Mouse (Mus musculus) frontal cortex, postnatal 36 days (tissue): Measurements from ENCODE around the gene D430041D05Rik.

Experiments used
- DNase-seq, 2 experiments: peaks; one replicate each; pipeline ENCODE4 v3.0.0; 2022; ENCODE audit warnings: low spot score in 2 of 2

Gene D430041D05Rik

DNA sequence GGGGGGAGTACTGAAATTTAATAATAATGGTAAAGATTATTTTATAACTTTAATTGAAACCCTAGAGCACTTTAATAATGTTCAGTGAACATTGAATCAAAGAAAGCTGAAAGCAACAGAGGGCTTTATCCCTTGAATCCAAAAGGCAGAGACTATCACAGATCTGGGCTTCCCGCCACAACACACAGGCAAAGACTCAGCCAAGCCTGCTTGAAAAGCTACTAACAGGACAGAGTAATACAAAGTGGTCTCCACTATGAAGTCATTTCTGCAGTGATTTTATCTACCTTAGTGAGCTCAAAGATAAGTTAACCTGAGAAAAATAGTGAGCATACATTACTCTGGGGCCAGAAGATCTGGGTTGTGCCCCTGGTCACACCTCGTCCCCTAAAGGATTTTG lies 128.0 kb downstream of the D430041D05Rik start:
- DNase-seq: no peak

DNA sequence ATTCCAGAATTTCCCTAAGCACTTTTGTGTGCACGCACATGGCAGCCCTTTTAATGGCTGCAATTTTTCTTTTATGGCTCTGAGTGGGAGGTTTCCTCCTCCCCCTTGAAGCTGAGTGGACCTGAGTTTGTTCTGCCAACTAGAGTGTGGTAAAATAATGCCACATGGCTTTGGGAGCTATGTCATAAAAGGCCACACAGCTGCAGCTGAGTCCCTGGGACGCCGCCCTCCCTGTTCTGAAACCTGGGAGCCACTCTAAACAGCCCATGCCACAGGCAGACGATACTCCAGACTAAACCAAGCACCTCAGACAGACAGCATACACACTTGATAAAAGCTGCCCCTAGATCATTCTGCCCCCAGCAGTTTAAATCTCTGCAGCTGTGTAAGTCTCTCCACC lies 143.8 kb downstream of the D430041D05Rik start:
- DNase-seq: no peak

DNA sequence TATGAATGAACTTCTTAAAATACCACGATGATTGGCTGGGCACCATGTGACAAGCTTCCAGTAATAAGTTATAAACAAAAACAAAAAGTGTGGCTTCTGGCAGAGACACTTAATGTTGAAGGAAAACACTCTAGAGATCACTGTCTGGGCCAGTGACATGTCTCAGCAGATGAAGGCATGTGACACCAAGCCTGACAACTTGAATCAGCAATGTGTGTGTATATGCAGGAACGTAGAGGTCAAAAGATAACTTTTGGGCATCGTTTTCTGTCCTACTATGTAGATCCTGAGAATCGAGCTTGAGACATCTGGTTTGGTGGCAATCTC lies 149.1 kb downstream of the D430041D05Rik start:
- no peak for DNase-seq

DNA sequence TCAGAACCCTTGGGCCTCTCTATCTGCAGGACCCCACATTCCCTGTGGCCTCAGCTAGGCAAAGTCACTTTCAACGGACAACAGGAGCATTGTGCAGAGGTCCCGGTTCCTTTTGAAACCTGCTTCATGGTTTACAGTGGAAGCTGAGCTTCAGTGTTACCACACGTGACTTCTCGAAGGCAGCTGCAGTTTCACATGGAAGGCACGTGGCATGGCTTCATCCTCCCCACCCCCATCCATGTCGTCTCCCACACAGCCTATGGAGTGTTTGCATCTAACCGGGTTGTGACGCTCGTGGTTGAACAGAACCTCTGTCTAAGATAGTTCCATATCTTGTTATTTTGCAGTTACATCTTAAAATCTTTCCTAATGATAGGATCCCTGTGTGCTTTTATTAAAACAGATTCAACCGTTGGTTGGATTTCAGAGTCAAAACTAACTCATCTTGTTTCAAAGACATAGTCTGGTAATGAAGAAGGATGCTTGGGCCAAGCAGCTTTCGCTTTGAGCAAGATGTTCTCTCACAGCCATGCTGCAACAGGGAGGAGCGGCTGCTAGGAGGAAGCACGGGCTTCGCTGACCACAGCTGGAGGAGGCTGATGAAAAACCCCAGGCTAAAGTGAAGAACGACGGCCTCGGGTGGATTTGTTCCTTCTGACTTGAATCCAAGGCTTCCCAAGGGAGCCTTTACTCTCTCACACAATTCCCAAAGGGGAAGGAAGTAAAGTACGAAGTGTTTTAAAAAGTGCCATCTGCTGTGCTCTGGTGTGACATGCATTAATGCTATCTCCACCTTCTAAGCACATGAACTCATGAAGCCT lies 149.7 kb downstream of the D430041D05Rik start:
- DNase-seq: no peak

DNA sequence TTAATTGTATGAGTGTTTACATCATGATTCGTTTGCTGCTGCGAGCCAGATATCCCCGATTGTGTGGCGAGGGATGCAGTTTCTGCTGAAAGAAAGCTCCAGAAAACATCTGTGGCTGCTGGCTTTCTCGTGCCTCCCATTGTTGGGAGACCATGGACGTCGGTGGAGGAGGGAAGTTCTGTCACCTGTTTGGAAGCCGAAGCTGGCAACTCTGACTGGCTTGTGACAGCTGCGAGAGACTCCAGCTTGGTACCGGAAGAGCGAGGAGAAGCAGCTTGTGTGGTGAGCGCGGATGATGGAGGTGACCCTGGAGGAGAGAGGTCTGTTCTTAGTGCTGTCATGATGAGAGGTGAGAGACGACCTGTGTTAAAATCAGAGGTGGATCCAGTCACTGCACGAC lies 154.2 kb downstream of the D430041D05Rik start:
- DNase-seq: peak in 1 of 2 experiments; percentile 31

DNA sequence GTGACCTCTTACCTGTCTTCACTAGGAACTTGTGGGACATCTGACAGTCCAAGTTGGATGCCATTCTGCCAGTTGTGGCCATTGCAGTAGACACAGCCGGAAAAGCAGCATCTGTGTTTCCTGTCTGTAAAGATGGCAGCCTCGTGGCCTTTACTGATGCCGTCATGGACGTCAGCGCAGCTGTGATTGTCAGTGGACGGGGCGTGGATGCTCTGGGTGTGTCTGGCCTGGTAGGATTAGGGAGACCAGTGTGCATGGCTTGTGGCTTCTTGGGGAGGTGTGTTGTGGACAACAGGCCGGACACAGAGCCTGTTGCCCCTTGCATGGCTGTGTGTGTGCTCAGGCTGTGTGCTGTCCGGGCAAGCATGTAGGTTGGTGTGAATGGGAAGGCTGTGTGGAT lies 155.9 kb downstream of the D430041D05Rik start:
- no peak for DNase-seq

DNA sequence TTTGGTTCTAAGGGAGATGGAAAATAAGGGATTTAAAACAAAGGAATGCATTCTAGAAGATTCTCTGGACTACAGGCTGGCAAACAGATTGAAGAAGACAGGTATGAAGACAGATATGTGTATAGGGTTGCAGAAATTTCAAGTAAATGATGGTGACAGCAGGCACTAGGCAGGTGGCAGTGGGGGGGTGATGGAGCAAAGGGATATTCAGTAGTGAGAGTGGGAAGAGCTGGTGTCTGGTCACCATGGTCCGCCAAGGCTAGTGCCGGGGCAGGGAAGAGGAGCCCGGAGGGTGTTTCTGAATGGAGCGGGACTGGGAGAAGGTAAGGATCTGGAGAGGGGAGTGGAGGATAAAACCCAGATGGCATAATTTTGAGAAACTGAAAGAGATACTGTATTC lies 157.5 kb downstream of the D430041D05Rik start:
- DNase-seq: no peak

DNA sequence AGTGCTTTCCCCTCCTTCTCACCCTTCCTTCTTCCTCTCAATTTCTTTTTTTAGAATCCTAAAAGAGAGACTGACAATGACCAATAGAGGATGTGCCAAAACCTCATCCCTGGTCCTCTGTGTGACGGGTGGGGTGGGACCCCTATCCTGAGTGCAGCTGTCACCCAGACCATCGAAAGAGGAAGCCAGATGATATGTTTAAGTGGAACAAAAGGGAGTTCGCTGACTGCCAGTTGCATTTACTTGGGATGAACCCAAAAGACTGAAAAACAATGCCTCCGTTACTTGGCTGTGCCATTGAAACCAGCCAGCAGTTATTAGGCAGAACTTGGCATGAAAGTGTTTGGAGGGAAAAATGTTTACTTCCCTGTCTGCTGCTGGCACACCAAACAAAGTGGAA lies 159.2 kb downstream of the D430041D05Rik start:
- no peak for DNase-seq

DNA sequence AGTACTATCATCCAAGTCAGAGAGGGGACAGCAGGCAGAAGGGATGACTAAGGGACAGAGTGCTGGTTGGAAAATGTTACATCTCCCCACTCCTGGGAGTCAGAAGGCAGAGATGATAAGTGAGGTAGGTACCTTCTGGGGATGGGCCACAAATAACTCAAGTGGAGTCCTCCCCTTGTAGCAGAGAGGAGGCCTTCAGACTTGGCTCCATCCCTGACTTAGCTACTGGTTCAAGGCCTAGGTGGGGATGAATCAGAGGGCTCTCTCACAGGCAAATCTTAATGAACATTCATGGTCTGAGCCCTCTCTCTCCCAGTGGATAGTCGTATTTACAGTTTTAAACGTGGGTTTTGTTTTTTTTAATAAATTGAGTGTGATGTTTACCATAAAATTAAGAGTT lies 161.0 kb downstream of the D430041D05Rik start:
- DNase-seq: no peak

DNA sequence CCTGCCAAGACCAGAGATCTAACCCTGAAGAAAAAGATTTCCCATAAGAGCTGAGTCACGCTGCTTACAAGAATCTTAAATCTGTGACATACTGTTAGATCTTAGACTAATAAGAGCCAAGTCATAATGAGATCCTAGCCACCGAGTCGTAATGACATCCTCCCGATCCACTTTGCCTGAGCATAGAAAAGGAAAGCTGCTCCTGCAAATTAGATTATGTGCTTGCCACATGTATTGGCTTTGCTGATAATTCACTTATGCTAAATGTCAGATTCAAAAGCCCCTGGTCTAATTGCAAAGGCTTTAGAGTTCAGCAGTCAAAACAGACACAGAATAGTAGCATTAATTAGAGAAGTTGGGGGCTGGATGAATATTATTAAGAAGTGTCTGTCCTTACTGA lies 164.0 kb downstream of the D430041D05Rik start:
- no peak for DNase-seq

DNA sequence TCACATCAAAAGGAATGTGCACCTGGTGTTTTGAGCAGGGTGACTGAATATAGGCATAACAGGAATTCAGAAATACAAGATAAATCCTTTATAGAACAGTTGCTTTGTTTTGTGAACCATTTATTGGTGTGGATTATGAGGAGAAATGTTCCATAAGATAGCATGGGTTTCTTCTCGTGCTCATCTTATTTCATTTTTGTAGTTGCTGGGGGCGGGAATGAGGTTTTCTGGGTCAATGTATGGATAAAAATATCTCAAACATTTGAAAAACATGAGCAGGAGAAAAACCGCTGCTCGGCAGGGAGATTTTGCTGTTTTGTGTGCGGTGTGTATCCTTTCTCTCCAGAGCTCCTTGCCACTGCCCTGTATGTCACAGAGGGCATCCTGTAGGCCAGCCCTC lies 168.8 kb downstream of the D430041D05Rik start:
- DNase-seq: peak in 1 of 2 experiments; percentile 48

DNA sequence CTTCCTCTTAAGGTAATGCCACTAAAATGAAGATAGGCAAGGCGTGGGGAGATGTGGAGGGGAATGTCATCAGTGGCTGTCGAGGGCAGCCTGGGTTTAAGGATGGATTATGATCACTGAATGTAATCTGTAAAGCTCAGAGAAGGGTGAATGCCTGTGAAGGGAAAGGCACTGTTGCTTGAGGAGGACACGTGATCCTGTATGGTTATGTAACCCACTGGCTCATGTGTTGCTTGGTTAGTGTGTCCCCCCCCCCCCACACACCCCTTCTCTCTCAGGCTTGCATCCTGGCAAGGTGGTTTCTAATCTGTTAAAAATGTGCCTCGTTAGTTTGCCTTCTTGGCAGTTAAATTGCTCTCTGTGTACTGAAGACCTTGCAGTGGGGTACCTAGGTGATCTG lies 173.7 kb downstream of the D430041D05Rik start:
- no peak for DNase-seq

DNA sequence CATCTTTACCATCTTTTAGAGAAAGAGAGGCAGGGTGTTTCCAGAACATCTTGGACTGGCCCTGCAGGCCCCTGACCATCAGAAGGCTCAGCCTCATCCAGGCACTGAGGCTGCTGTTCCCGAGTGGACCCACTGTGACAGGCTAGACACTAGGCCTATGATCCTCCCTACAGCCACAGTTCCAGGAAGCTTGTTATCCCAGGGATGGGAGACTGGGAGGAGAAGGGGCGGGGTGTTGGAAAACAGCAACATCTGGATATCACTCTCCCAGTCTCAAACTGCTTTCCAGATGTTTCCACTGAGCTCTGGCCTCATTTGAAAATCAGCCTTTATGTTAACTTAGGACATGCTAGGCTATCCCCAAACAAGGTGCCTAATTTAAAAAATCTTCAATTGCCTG lies 180.4 kb downstream of the D430041D05Rik start:
- no peak for DNase-seq

DNA sequence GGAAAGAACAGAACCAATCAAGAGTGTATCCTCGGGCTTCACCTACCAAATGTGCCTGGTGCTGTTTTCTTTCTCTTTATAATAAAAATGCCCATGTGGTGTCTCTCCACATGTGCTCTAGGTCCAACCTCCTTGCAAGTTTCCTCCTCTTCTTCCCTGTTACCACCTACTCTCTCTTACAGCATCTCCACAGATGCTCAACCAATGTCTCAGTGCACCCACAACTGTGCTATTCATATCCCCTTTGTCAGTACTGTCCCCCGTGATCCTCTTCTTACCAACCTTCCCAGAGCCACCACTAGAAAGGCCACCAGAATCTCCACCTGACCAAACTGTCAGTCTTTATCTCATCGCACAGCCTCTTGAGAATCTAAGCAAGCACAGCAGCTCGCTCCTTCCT lies 184.8 kb downstream of the D430041D05Rik start:
- peak in 1 of 2 experiments; percentile 58 for DNase-seq

DNA sequence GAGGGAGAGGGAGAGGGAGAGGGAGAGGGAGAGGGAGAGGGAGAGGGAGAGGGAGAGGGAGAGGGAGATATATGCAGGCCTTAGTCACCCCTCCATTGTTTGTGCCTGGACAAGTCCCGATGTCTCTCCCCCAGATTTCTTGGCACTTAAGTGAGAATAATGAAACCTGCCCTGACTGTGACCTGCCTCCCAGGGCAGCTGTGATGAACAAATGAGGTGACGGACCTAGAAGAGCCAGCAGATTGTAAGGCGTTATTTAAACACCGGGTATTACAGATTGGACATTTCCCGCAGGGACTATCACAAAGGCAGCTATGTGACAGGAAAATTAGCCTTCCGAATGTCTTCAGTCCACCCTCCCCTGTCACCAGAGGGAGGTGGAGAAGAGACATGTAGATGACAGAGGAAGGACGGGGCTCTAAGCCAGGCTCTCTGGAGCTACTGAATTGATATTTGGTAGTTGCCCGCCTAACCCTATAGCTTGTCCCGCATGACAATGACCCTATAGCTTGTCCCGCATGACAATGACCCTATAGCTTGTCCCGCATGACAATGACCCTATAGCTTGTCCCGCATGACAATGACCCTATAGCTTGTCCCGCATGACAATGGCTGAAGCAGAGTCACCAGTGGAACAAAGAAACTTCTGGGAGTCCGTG lies 191.0 kb downstream of the D430041D05Rik start:
- no peak for DNase-seq

DNA sequence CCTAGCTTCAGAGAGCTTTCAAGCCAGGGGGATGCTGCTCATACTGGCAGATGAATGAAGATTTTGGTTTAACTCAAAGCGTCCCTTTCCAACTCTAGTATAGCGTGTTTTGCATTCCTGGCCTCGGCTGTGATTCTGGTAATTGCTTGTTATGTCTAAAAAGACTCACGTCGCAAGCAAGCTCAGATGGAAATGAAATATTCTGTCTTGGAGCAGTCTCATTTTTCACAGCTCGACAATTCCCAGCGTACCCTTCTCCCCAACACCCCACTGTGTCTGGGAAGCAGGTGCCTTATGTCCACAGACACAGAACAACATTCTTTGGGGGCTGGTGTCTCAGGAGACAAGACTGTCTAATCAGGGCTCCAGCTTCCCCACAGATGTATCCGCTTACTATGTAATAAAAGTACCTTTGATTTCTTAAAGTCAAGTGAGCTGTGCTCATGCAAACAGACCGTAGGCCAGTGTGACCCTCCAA lies 192.2 kb downstream of the D430041D05Rik start:
- DNase-seq: no peak

DNA sequence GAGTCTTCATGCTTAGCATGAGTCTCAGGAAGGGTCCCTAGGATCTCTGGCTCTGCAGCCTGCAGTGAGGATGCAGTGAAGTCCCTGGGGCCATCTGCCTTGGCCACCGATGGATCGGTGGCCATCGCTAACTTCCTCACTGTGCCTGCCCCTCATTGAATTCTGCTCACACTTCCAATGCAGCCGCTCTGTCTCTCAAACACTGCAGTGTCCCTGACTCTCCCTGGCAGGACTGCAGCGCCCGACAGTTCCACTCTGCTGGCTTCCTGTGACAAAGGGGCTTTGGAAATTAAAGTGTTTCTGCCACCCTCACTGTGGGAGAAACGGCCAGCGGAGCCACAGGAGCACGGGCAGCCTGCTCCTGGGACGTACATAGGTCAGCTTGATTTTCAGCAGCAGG lies 192.7 kb downstream of the D430041D05Rik start:
- no peak for DNase-seq

DNA sequence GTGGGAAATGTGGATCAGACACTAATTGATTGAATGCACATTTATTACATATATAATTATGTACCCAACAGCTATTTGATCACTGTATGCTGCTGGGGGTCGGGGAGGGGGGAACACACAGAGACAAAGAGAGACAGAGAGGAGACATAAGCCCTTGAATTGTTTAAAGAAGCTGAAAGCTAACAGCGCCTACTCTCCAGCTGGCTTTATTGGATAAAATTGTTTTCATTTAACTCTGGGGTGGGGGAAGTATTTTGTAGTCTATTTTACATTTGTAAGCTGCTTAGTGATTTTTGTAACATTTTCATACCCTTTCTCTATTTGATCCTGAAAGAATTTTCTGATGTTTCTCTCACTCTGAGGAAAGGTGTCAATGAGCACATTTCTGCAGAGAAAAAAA lies 201.4 kb downstream of the D430041D05Rik start:
- no peak for DNase-seq

DNA sequence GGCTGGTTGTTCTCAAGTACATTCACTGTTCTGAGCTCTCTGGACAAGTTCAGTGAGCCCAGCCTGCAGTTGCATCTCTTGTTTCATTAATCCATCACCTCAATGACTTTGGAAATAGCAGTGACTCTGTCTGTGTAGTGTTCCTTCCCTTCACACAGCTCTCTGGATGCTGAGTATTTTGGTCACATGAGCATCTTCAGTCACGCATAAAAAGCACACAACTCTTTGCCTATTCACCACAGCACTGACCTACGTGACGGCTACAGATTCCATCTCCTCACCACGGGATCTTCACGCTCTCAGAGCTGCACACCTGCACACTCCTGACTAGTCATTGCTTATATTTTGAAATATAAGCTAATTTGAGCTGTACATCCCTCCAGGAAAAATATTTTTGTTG lies 202.4 kb downstream of the D430041D05Rik start:
- no peak for DNase-seq

DNA sequence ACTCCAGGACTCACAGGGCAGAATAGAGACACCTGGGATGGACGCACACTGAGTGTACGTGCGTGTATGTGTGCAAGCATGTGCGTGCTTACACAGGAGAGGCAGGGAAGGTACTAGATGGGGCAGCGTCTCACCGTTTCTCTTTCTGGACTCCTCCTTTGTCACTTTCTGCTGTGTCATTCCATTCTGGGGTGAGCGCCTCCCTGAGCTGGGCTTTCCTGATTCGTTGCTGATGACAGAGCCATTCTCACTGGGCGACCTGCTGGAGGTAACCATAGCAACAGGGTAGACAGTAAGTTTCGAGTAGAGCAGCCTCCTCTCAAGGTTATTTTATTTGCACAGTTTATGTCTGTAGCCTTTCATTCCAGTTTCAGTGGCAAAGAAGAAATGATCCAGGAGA lies 202.9 kb downstream of the D430041D05Rik start:
- DNase-seq: peak; percentile 64 to 76

DNA sequence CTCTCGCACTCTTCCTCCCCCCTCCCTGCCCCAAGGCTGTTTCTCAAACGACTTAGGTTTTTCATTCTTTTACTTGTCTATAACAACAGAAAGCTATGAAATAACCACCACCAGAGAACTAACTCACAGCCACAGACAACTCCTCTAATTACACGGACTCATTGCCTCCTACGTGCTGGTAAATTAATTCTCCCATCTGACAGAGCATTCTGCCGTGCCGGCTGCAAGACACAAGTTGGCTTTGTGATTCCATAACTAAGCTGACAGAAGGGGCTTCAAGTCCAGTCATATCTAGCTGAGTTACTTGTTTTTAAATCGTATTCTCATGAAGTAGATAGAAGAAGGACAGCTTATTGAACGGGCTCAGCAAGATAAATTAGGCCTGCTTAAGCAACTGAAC lies 205.2 kb downstream of the D430041D05Rik start:
- DNase-seq: peak in 1 of 2 experiments; percentile 51

DNA sequence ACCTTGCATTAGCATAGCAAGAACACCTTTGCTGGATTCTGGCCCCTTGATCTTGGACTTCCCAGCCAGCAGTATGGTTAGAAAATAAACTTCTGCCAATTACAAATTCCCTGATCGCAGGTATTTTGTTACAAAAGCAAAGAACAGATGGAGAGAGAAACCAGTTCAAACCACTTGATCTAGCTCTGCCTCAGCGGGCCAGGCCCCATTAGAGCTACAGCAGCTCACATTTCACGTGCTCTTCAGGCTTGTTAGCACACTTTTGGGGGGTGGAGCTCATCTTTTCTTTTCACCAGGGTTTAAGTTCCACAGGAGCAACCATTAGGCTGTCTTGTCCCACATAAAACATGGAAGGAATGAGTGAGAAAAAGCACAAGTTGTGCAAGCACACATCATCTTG lies 210.6 kb downstream of the D430041D05Rik start:
- DNase-seq: no peak

DNA sequence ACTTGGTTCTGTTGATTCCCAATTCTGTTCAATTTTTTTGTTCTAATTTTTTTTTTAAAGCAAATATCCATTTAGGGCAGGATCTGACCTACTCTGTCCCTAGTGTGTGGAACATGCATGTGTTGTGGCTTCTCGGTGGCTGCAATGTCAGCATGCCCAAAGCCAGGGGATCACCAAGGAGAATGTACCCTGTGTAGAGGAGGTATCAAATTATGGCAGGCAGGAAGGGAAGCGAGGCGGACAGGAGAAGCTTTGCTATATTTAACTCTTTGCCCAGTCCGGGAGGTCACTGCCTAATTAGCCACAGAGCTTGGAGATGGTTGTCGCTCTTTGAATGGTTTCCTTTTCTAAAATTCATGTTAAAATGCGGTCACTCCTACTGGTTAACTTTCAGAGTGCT lies 212.6 kb downstream of the D430041D05Rik start:
- DNase-seq: no peak
